Mouse (Mus musculus): ENCODE data around the gene Cp. TPM values are rescaled to one million over a fixed set of nuclear protein-coding genes. Genes with fewer than 3 reads are reported as not detected.

Cp gene
- polyA plus RNA-seq, 2 experiments: 8.5 to 19.0 TPM

GRCm38 (mm10) chr3:19964625-19965188 lies 7.9 kb downstream of the Cp start:
- Histone ChIP-seq H3K4me3 (ENCODE audit: insufficient read depth in 1 of 2, low read depth in 2 of 2, low read length in 2 of 2) (no peak overlapping the region), H3K9ac (replicated peaks) (no peak overlapping the region), H3K4me2 (ENCODE audit: low read depth) (no peak overlapping the region), H3K4me1 (replicated peaks; ENCODE audit: control insufficient read depth in 2 of 2, insufficient read depth in 2 of 2, low read length in 1 of 2) (peaks cover 0 to 4% of the 10 kb centered on the region in 2 experiments; a peak in 2 of 4 replicates), H3K36me3 (replicated peaks; ENCODE audit: control insufficient read depth, insufficient read depth, low read depth) (no peaks in the 10 kb centered on the region), H3K27ac (no peak overlapping the region), H3K27me3 (ENCODE audit: control insufficient read depth, insufficient read depth, low read length) (no peaks in the 10 kb centered on the region), H3K9me3 (ENCODE audit: control insufficient read depth, low read length) (no peaks in the 10 kb centered on the region)
- no peak for ATAC-seq (ENCODE audit: insufficient read depth)
- no peak for TF ChIP-seq EP300 (IDR thresholded peaks at IDR 0.05; ENCODE audit: low read depth)
- TF ChIP-seq CTCF (IDR thresholded peaks at IDR 0.05; ENCODE audit: low read depth): no peak
- WGBS (ENCODE audit: insufficient replicate concordance): 66% methylated on average over 2 of the region's 2 CpGs
- no peak for DNase-seq (ENCODE audit: low read depth in 3 of 3, low spot score in 3 of 3)

- DNase-seq (ENCODE audit: low read depth in 3 of 3, low spot score in 3 of 3): no peak
- no peak for TF ChIP-seq EP300 (IDR thresholded peaks at IDR 0.05; ENCODE audit: low read depth)
- TF ChIP-seq CTCF (IDR thresholded peaks at IDR 0.05; ENCODE audit: low read depth): no peak
- no peak overlapping the region for H3K4me3 ChIP-seq (ENCODE audit: insufficient read depth in 1 of 2, low read depth in 2 of 2, low read length in 2 of 2)
- ATAC-seq (ENCODE audit: insufficient read depth): no peak
- H3K9ac ChIP-seq (replicated peaks): no peak overlapping the region
- no peaks in the 10 kb centered on the region for H3K27me3 ChIP-seq (ENCODE audit: control insufficient read depth, insufficient read depth, low read length)
- no peak overlapping the region for H3K4me2 ChIP-seq (ENCODE audit: low read depth)
- WGBS (ENCODE audit: insufficient replicate concordance): 54% methylated on average over 5 of the region's 5 CpGs
- no peaks in the 10 kb centered on the region for H3K9me3 ChIP-seq (ENCODE audit: control insufficient read depth, low read length)
- H3K4me1 ChIP-seq (replicated peaks; ENCODE audit: control insufficient read depth in 2 of 2, insufficient read depth in 2 of 2, low read length in 1 of 2): peaks cover 0 to 4% of the 10 kb centered on the region in 2 experiments; a peak in 2 of 4 replicates
- no peaks in the 10 kb centered on the region for H3K36me3 ChIP-seq (replicated peaks; ENCODE audit: control insufficient read depth, insufficient read depth, low read depth)
- no peak overlapping the region for H3K27ac ChIP-seq
These were observed 8.4 kb downstream of the Cp start for GRCm38 (mm10) chr3:19965239-19965638.

- WGBS (ENCODE audit: insufficient replicate concordance): 66% methylated on average over 4 of the region's 4 CpGs
- H3K36me3 ChIP-seq (replicated peaks; ENCODE audit: control insufficient read depth, insufficient read depth, low read depth): no peaks in the 10 kb centered on the region
- no peaks in the 10 kb centered on the region for H3K27me3 ChIP-seq (ENCODE audit: control insufficient read depth, insufficient read depth, low read length)
- no peaks in the 10 kb centered on the region for H3K9me3 ChIP-seq (ENCODE audit: control insufficient read depth, low read length)
- DNase-seq (ENCODE audit: low read depth in 3 of 3, low spot score in 3 of 3): no peak
- ATAC-seq (ENCODE audit: insufficient read depth): no peak
- H3K4me2 ChIP-seq (ENCODE audit: low read depth): no peak overlapping the region
- no peak overlapping the region for H3K4me3 ChIP-seq (ENCODE audit: insufficient read depth in 1 of 2, low read depth in 2 of 2, low read length in 2 of 2)
- no peak for TF ChIP-seq CTCF (IDR thresholded peaks at IDR 0.05; ENCODE audit: low read depth)
- no peak for TF ChIP-seq EP300 (IDR thresholded peaks at IDR 0.05; ENCODE audit: low read depth)
- H3K27ac ChIP-seq: no peak overlapping the region
- no peak overlapping the region for H3K9ac ChIP-seq (replicated peaks)
- H3K4me1 ChIP-seq (replicated peaks; ENCODE audit: control insufficient read depth in 2 of 2, insufficient read depth in 2 of 2, low read length in 1 of 2): peaks cover 0 to 2% of the 10 kb centered on the region in 2 experiments; a peak in 2 of 4 replicates
These were observed 9.2 kb downstream of the Cp start for GRCm38 (mm10) chr3:19966072-19966471.

GRCm38 (mm10) chr3:19978474-19978873 lies 21.6 kb downstream of the Cp start:
- ATAC-seq (ENCODE audit: insufficient read depth): peak; percentile 45; the same call in 1 of the 2 replicates
- WGBS (ENCODE audit: insufficient replicate concordance): 41% methylated on average over 4 of the region's 4 CpGs
- peak; percentile 15 to 17 (median 16) for DNase-seq (ENCODE audit: low read depth in 3 of 3, low spot score in 3 of 3)

GRCm38 (mm10) chr3:19981156-19981555 lies 24.3 kb downstream of the Cp start:
- no peak for DNase-seq (ENCODE audit: low read depth in 3 of 3, low spot score in 3 of 3)
- WGBS (ENCODE audit: insufficient replicate concordance): 57% methylated on average over 2 of the region's 2 CpGs

More at GRCm38 (mm10) chr3:19978474-19978873, 21.6 kb downstream of the Cp start:
- no peaks in the 10 kb centered on the region; a peak in 1 of 4 replicates for H3K4me1 ChIP-seq (replicated peaks; ENCODE audit: control insufficient read depth in 2 of 2, insufficient read depth in 2 of 2, low read length in 1 of 2)
- no peaks in the 10 kb centered on the region for H3K9me3 ChIP-seq (ENCODE audit: control insufficient read depth, low read length)
- no peak overlapping the region for H3K27ac ChIP-seq
- no peak overlapping the region for H3K9ac ChIP-seq (replicated peaks)
- H3K36me3 ChIP-seq (replicated peaks; ENCODE audit: control insufficient read depth, insufficient read depth, low read depth): no peaks in the 10 kb centered on the region
- H3K4me3 ChIP-seq (ENCODE audit: insufficient read depth in 1 of 2, low read depth in 2 of 2, low read length in 2 of 2): no peak overlapping the region
- no peak for TF ChIP-seq EP300 (IDR thresholded peaks at IDR 0.05; ENCODE audit: low read depth)
- TF ChIP-seq CTCF (IDR thresholded peaks at IDR 0.05; ENCODE audit: low read depth): no peak
- no peaks in the 10 kb centered on the region for H3K27me3 ChIP-seq (ENCODE audit: control insufficient read depth, insufficient read depth, low read length)
- H3K4me2 ChIP-seq (ENCODE audit: low read depth): no peak overlapping the region

More at GRCm38 (mm10) chr3:19981156-19981555, 24.3 kb downstream of the Cp start:
- Histone ChIP-seq H3K4me2 (ENCODE audit: low read depth) (no peak overlapping the region), H3K9ac (replicated peaks) (no peak overlapping the region), H3K9me3 (ENCODE audit: control insufficient read depth, low read length) (no peaks in the 10 kb centered on the region), H3K27me3 (ENCODE audit: control insufficient read depth, insufficient read depth, low read length) (no peaks in the 10 kb centered on the region), H3K36me3 (replicated peaks; ENCODE audit: control insufficient read depth, insufficient read depth, low read depth) (no peaks in the 10 kb centered on the region), H3K27ac (no peak overlapping the region), H3K4me3 (ENCODE audit: insufficient read depth in 1 of 2, low read depth in 2 of 2, low read length in 2 of 2) (no peak overlapping the region), H3K4me1 (replicated peaks; ENCODE audit: control insufficient read depth in 2 of 2, insufficient read depth in 2 of 2, low read length in 1 of 2) (no peaks in the 10 kb centered on the region; a peak in 1 of 4 replicates)
- TF ChIP-seq CTCF (IDR thresholded peaks at IDR 0.05; ENCODE audit: low read depth): no peak
- no peak for TF ChIP-seq EP300 (IDR thresholded peaks at IDR 0.05; ENCODE audit: low read depth)
- ATAC-seq (ENCODE audit: insufficient read depth): no peak
